Mouse (Mus musculus) testis, postnatal 10 days (tissue): ENCODE data around the gene Acin1.

Experiments used
- DNase-seq: peaks from one replicate; pipeline ENCODE4 v3.0.0; 2021; ENCODE audit warnings: low spot score

Gene Acin1

GRCm38 (mm10) chr14:54686522-54687143, at the start of gene Acin1:
TSS of gene Acin1 (minus strand) at chr14:54686931.
- peak; percentile 100 for DNase-seq

GRCm38 (mm10) chr14:54735221-54735620, 48.5 kb upstream of the Acin1 start:
- no peak for DNase-seq

- no peak for DNase-seq
Observed at GRCm38 (mm10) chr14:54734004-54734403, 47.3 kb upstream of the Acin1 start.

DNA sequence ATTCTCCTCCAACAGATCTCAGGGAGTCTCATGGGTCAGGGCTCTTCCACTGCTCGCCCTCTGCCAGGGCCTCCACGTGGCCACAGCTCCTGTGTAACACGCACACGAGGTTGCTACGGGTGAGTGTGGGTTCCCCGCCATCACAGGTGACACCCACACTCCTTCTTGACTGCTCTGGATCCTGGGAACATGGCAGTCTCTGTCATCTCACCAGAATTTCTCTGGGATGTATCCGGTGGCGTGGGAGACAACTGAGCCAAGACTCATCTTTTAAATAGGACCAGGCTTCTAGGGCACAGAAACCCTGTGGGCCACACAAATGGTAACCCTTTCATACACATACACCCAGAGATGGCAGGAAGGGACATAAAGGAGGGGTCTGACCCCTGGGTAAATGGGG, 45.5 kb upstream of the Acin1 start:
- no peak for DNase-seq

- no peak for DNase-seq
Observed at GRCm38 (mm10) chr14:54730305-54730704, 43.6 kb upstream of the Acin1 start.

GRCm38 (mm10) chr14:54728823-54729653, 42.3 kb upstream of the Acin1 start:
- DNase-seq: no peak

DNA sequence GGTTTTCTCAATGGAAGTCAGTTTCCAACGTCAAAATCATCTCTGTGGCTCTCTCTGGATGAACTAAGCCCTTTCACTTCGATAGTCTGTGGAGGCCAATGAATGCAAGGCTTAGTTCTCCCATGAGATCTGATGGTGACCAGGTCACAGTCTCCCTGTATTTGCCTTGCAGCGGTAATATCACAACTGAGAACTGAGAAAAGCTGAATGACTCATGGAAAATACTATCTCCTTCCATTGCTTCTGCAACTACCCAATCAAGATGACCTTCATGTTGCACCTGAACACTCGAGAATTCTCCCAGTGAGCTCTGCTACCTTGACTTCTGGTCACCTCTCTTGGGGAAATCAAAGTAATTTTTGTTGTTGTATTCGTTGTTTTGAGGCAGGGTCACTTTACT, 40.8 kb upstream of the Acin1 start:
- DNase-seq: no peak

DNA sequence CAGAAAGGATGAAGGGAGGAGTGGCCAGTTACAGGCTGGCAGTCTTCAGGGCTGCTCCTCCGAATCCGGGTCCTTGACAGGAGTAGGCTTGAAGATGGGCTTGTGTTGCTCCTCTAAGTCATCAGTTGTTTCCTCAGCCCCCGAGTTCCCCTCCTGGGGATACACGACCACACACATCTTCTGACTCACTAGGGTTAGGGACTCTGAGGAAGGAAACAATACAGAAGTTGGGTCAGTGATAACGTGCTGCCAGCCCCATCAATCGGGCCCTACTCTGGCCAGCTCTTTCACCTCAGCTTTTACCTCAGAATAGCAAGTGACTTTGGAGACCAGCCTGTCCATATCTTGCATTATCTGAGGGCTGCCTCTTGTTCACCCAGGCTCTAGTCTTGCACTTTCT, 37.3 kb upstream of the Acin1 start:
- no peak for DNase-seq

GRCm38 (mm10) chr14:54721711-54722110, 35.0 kb upstream of the Acin1 start:
- DNase-seq: no peak

DNA sequence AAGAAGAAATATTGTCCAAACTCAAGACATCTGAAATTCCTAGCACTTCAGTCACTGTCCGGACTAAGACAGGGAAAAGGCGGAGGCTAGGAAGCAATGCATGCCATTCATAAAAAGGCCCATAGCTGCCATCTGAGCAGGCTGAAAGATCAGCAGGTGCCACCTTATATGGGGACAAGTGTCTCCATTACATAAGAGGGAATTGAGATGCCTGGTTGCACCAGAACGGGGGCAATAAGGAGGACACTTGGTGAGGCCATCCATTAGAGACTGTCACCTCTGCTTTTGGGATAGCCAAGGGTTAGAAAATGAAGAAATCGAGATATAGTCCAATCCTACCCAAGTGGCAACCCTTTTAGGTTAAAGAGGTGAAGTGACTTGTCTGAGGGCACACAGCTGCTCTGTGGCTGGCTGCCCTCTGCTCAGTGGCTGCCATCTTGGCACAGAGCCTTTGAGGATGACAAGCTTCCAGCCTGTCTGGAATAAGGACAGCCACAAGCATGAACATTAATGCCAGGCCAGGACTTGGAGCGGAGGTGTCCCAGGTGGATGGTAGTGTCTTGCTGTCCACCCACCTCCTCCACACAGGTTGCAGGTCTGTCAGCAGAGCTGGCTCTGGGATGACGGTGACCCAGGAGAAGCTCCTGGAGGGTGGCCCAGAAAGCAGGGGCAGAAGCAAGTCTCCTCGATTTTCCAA, 34.1 kb upstream of the Acin1 start:
- DNase-seq: no peak

DNA sequence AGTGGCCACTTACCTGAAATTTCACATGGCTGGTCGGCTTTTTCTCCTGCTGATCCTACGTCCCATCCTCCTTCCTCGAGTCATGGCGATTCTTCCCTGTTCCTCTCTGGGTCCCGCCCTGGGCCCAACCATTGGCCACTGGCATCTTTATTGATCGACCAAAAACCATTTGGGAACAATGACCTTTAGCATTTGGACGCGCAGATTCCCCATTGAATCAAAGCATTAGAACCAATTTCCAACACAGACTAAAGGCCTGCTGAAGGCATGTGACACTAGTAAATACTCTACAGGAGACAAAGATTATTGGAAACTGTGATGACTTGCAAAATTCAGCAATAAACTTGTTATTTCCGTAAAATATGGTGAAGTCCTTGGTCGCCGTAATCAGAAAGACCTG, 33.3 kb upstream of the Acin1 start:
- DNase-seq: no peak

DNA sequence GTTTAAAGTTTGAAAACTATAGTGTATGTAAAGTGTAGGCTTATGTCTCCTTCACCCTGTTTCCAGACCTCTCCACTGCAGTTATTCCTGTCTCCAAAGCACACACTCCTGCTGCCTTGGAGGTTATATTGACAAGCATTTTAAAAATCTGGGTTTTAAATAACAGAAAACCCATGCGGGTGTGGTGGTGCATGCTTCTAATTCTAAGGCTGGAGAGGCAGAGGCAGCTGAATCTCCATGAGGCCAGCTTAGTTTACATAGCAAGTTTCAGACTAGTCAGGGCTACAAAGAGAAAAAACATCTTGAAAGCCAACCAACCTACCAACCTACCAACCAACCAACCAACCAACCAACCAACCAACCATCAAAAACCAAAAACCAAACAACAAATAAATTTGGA, 28.7 kb upstream of the Acin1 start:
- no peak for DNase-seq

GRCm38 (mm10) chr14:54714617-54715081, 27.9 kb upstream of the Acin1 start:
- DNase-seq: no peak

GRCm38 (mm10) chr14:54714121-54714520, 27.4 kb upstream of the Acin1 start:
- DNase-seq: peak; percentile 67

- DNase-seq: peak; percentile 59
Observed at GRCm38 (mm10) chr14:54712861-54713260, 26.1 kb upstream of the Acin1 start.

DNA sequence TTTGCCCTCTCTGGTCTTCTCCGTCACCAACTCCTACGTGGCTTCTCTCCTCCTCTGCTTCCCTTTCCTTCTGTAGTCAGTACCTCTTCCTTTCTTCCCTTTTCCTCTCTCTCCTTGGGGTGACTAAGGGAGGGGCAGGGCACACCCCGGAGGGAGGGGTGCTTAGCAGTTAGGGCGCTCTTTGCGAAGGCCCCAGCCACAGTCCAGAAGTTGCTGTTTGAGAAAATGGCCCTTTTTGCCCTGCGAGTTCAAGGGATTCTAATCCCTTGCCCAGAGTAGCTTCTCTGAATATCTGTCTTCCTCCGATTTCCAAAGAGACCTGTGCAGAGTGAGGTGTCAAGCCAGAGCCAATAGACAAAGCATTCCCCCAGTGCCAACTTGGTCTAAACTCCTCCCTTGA, 25.3 kb upstream of the Acin1 start, which contains the start of gene Cebpe:
Gene Cebpe (minus strand): TSS at position 101 of the 400 bp plus-strand sequence.
- DNase-seq: no peak

DNA sequence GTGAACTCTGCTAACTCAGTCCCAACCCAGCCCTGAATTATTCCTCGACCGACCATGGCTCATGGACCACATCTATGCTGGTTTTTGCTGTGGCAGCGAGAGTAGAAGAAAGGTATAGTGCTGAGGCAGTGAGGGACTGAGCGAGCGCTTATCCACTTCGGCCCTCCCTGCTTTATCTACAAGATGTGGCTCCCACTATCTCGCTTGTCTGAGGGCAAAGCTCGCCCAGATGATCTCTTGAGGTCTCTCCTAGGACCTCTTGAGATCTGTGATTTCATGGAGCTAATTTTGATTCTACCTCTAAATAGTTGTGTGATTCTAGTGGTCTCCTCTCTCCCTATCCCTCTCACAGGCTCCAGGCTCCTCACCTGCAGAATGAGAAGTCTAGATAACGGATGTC, 22.3 kb upstream of the Acin1 start:
- DNase-seq: no peak

- DNase-seq: peak; percentile 57
Observed at GRCm38 (mm10) chr14:54706589-54707320, 20.0 kb upstream of the Acin1 start.

- DNase-seq: no peak
Observed at GRCm38 (mm10) chr14:54705844-54706243, 19.1 kb upstream of the Acin1 start.

DNA sequence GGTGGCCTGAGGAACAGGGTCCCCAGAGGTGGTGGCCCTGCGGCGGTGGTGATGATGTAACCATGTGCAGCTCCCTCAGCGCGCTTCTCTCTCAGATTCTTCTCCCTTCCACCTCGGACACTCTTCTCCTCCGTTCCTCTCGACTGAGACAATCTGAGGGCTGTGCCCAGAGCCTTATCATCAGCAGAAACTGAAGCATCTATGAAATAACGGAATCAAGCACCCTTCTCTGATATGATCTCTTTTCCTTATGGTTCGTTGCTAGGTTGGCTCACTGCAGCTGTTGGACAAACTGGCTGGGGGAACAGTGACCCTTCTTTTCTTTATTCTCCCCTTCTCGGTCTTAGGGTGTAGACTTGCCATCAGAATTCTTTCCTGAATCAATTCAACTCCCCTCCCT, 16.5 kb upstream of the Acin1 start:
- DNase-seq: no peak

GRCm38 (mm10) chr14:54701298-54701697, 14.6 kb upstream of the Acin1 start:
- peak; percentile 93 for DNase-seq

- no peak for DNase-seq
Observed at GRCm38 (mm10) chr14:54699586-54699985, 12.9 kb upstream of the Acin1 start.
